Mouse (Mus musculus) small intestine, adult 2 months (tissue): ENCODE data around the gene Slc6a9. TPM values are rescaled to one million over a fixed set of nuclear protein-coding genes. Genes with fewer than 3 reads are reported as not detected.
A peak's percentile ranks its signal among the peaks of the same experiment; 100 is the strongest.

Experiments used
- H3K27ac ChIP-seq: fragments of 200-500 bp; 2 replicates; pipeline ENCODE4 v1.5.1; 2012; ENCODE audit warnings: low read depth, low read length, control low read depth, inconsistent platforms; ENCODE audit not compliant: insufficient read depth
- H3K27me3 ChIP-seq: fragments of 200-500 bp; 2 replicates; pipeline ENCODE4 v1.6.1; 2012; ENCODE audit warnings: mild to moderate bottlenecking, moderate library complexity, low read length, inconsistent platforms; ENCODE audit not compliant: control insufficient read depth, insufficient read depth
- H3K36me3 ChIP-seq: fragments of 200-500 bp; 2 replicates; pipeline ENCODE4 v1.6.1; 2012; ENCODE audit warnings: mild to moderate bottlenecking, low read length, control low read depth, inconsistent platforms; ENCODE audit not compliant: control insufficient read depth, insufficient read depth
- H3K4me1 ChIP-seq: fragments of 200-500 bp; 2 replicates; pipeline ENCODE4 v1.6.1; 2012; ENCODE audit warnings: low read length, inconsistent platforms, mixed read lengths; ENCODE audit not compliant: control insufficient read depth, insufficient read depth, insufficient read length
- H3K4me3 ChIP-seq: fragments of 200-500 bp; 2 replicates; pipeline ENCODE4 v1.5.1; 2012; ENCODE audit warnings: low read depth, mild to moderate bottlenecking, control low read depth, inconsistent platforms, low read length, moderate library complexity
- CTCF ChIP-seq: fragments of 200-500 bp; IDR thresholded peaks from 2 replicates; pipeline ENCODE4 v1.5.1; 2012; ENCODE audit warnings: low read depth, mild to moderate bottlenecking, control low read depth, inconsistent platforms, low read length, moderate library complexity, mixed read lengths; ENCODE audit not compliant: insufficient replicate concordance, insufficient read length; ENCODE audit errors: extremely low read depth
- POLR2A ChIP-seq: fragments of 200-500 bp; IDR thresholded peaks from 2 replicates; pipeline ENCODE4 v1.6.1; 2012; ENCODE audit warnings: low read depth, mild to moderate bottlenecking, control low read depth, inconsistent platforms, low read length, moderate library complexity
- WGBS: fragments of 180-500 bp; shearing (Covaris S2); methylation state at CpG from one replicate; pipeline ENCODE4 v1.1.7; 2018; 5-methylcytosine and 5-hydroxymethylcytosine counted together
- polyA plus RNA-seq: library from polyadenylated mRNA; depleted of rRNA; stranded (reverse); fragments of >200 nt; gene quantifications from 2 replicates; pipeline ENCODE4 v1.2.3, GENCODE M21; 2012

Gene Slc6a9
- polyA plus RNA-seq, 1 experiment: 42.8 TPM

GRCm38 (mm10) chr4:117831499-117831898 is 2.8 kb upstream of the Slc6a9 start:
- H3K36me3 ChIP-seq: no peaks in the 10 kb centered on the region
- no peak overlapping the region; the same call in 1 of the 2 replicates for H3K27ac ChIP-seq
- no peak for TF ChIP-seq CTCF
- TF ChIP-seq POLR2A: no peak
- no peak overlapping the region for H3K4me3 ChIP-seq
- 49% methylated on average over 2 of the region's 2 CpGs for WGBS
- H3K27me3 ChIP-seq: no peaks in the 10 kb centered on the region
- H3K4me1 ChIP-seq: peaks cover 25% of the 10 kb centered on the region

DNA sequence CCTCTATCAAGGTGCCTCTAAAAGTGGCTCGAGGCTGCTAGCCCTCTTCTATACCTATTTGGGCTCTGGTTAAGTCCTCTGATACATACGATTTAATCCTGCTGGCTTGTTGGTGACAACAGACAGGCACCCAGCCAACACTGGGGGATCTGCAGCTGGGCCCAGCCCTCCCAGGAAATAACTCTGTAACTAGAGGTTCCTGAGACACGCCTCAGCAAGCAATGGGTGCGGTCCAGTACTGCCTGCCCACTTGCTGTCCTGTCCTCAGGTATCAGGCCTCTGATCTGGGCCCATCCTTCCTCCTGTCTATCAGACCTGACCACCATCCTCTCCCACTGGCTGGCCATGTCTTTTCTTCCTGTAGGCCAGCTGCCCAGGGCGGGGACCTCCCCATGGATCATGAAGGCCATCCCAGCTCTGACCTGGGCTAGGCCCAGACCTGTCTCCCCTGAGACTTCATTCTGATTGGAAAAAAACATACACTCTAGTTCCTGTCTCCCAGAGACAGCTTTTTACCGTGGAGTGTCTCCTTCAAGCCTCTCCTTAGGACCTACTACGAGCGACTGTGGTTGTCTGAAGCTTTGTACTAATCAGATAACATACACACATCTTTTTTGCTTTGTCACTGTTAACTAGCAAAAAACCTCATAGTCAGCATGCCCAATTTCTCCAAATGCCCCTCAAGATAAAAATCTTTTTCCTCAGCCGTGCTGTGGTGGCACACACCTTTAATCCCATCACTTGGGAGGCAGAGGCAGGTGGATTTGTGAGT is 2.2 kb upstream of the Slc6a9 start:
- TF ChIP-seq CTCF (no peak), POLR2A (no peak)
- no peaks in the 10 kb centered on the region for H3K27me3 ChIP-seq
- H3K4me1 ChIP-seq: peaks cover 25% of the 10 kb centered on the region
- no peak overlapping the region; the same call in none of the 2 replicates for H3K27ac ChIP-seq
- WGBS: 38% methylated on average over 9 of the region's 9 CpGs
- H3K4me3 ChIP-seq: no peak overlapping the region
- H3K36me3 ChIP-seq: no peaks in the 10 kb centered on the region

GRCm38 (mm10) chr4:117834845-117835530 is 682 bp downstream of the Slc6a9 start:
- Histone ChIP-seq H3K27ac (peak overlapping the region; percentile 44), H3K36me3 (no peaks in the 10 kb centered on the region), H3K4me1 (peaks cover 27% of the 10 kb centered on the region), H3K4me3 (peak overlapping the region; percentile 84), H3K27me3 (no peaks in the 10 kb centered on the region)
- 2% methylated on average over 36 of the region's 36 CpGs for WGBS
- no peak for TF ChIP-seq CTCF
- peak; percentile 22; the same call in 1 of the 2 replicates for TF ChIP-seq POLR2A

- H3K27ac ChIP-seq: peak overlapping the region; percentile 44
- H3K27me3 ChIP-seq: no peaks in the 10 kb centered on the region
- H3K4me1 ChIP-seq: peaks cover 21% of the 10 kb centered on the region
- WGBS: under 1% methylated on average over 60 of the region's 60 CpGs
- TF ChIP-seq CTCF (no peak), POLR2A (no peak)
- no peaks in the 10 kb centered on the region for H3K36me3 ChIP-seq
- peak overlapping the region; percentile 84 for H3K4me3 ChIP-seq
Measured at GRCm38 (mm10) chr4:117835531-117836111, 1.3 kb downstream of the Slc6a9 start.

GRCm38 (mm10) chr4:117836204-117836767 is 2.0 kb downstream of the Slc6a9 start:
- no peaks in the 10 kb centered on the region for H3K27me3 ChIP-seq
- H3K4me3 ChIP-seq: peak overlapping the region; percentile 84
- under 1% methylated on average over 48 of the region's 48 CpGs for WGBS
- TF ChIP-seq POLR2A (no peak), CTCF (no peak)
- peak overlapping the region; percentile 44 for H3K27ac ChIP-seq
- no peaks in the 10 kb centered on the region for H3K36me3 ChIP-seq
- peaks cover 15% of the 10 kb centered on the region for H3K4me1 ChIP-seq

- Histone ChIP-seq H3K4me1 (peaks cover 7% of the 10 kb centered on the region; the same call in 1 of the 2 replicates), H3K36me3 (no peaks in the 10 kb centered on the region), H3K27ac (no peak overlapping the region), H3K27me3 (no peaks in the 10 kb centered on the region), H3K4me3 (no peak overlapping the region)
- WGBS: 80% methylated on average over 4 of the region's 4 CpGs
- TF ChIP-seq CTCF: no peak
- no peak for TF ChIP-seq POLR2A
Measured at GRCm38 (mm10) chr4:117837271-117837670, 3.0 kb downstream of the Slc6a9 start.

DNA sequence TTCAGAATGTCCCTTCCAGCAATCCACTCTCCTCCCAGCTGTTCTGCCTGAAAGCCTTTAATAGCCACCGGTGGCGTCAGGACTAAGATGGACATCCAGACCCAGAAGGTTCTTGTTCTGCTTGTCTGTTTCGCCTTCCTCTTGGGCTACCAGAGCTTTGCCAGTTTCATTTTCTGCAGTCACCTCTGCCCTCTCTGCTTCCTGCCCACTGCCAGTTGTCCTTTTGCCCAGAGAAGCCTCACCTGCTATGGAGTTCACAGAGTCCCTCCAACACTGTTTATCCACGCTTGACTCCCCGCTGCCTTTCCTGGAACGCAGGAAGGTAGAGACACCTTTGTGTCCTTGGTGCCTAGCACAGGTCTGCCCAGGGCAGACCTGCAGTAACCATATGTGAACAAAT is 5.1 kb downstream of the Slc6a9 start:
- Histone ChIP-seq H3K27me3 (no peaks in the 10 kb centered on the region), H3K4me1 (peaks cover 6% of the 10 kb centered on the region; the same call in 1 of the 2 replicates), H3K36me3 (no peaks in the 10 kb centered on the region), H3K27ac (0 out of 2 replicates have a peak overlapping the region, but pooled peaks have one; percentile 6), H3K4me3 (no peak overlapping the region)
- TF ChIP-seq POLR2A: no peak
- no peak for TF ChIP-seq CTCF
- 25% methylated on average over 6 of the region's 6 CpGs for WGBS
